Mouse (Mus musculus): ENCODE measurements around the gene Ccr10. TPM values are rescaled to one million over a fixed set of nuclear protein-coding genes. Genes with fewer than 3 reads are reported as not detected.

Gene Ccr10
- polyA plus RNA-seq, 1 experiment from 2014 or later: 0.12 TPM

- H3K4me1 ChIP-seq (ENCODE audit: control insufficient read depth, insufficient read depth, low read length): 0 out of 2 replicates have a peak, but pooled peaks cover 7% of the 10 kb centered on the region
- WGBS: 95% methylated on average over 11 of the region's 11 CpGs
- ATAC-seq (ENCODE audit: low read depth): no peak
- H3K27ac ChIP-seq (ENCODE audit: low read depth, low read length): no peak overlapping the region
- H3K9ac ChIP-seq (replicated peaks; ENCODE audit: low read depth, low read length): no peak overlapping the region
- 0 out of 2 replicates have a peak, but pooled peaks cover 3% of the 10 kb centered on the region for H3K36me3 ChIP-seq (ENCODE audit: control insufficient read depth, insufficient read depth, low read length)
- H3K27me3 ChIP-seq (ENCODE audit: control insufficient read depth, insufficient read depth, low read length): peaks cover 13% of the 10 kb centered on the region
- H3K9me3 ChIP-seq (ENCODE audit: control insufficient read depth, low read length): no peaks in the 10 kb centered on the region
- H3K4me2 ChIP-seq (ENCODE audit: low read depth, low read length): no peak overlapping the region
- no peak overlapping the region for H3K4me3 ChIP-seq (ENCODE audit: low read depth, low read length)
Observed at GRCm38 (mm10) chr11:101181961-101182360, 6.7 kb upstream of the Ccr10 start.

- Histone ChIP-seq H3K27me3 (ENCODE audit: control insufficient read depth, insufficient read depth, low read length) (peaks cover 13% of the 10 kb centered on the region), H3K9me3 (ENCODE audit: control insufficient read depth, low read length) (no peaks in the 10 kb centered on the region), H3K4me2 (ENCODE audit: low read depth, low read length) (no peak overlapping the region), H3K4me3 (ENCODE audit: low read depth, low read length) (no peak overlapping the region), H3K27ac (ENCODE audit: low read depth, low read length) (no peak overlapping the region), H3K36me3 (ENCODE audit: control insufficient read depth, insufficient read depth, low read length) (no peaks in the 10 kb centered on the region), H3K9ac (replicated peaks; ENCODE audit: low read depth, low read length) (no peak overlapping the region), H3K4me1 (ENCODE audit: control insufficient read depth, insufficient read depth, low read length) (0 out of 2 replicates have a peak, but pooled peaks cover 10% of the 10 kb centered on the region)
- WGBS: 46% methylated on average over 10 of the region's 10 CpGs
- no peak for ATAC-seq (ENCODE audit: low read depth)
Observed at GRCm38 (mm10) chr11:101180846-101181740, 5.8 kb upstream of the Ccr10 start.

- Histone ChIP-seq H3K4me3 (ENCODE audit: low read depth, low read length) (no peak overlapping the region), H3K9ac (replicated peaks; ENCODE audit: low read depth, low read length) (no peak overlapping the region), H3K27me3 (ENCODE audit: control insufficient read depth, insufficient read depth, low read length) (peaks cover 13% of the 10 kb centered on the region), H3K27ac (ENCODE audit: low read depth, low read length) (no peak overlapping the region), H3K36me3 (ENCODE audit: control insufficient read depth, insufficient read depth, low read length) (no peaks in the 10 kb centered on the region), H3K4me1 (ENCODE audit: control insufficient read depth, insufficient read depth, low read length) (0 out of 2 replicates have a peak, but pooled peaks cover 10% of the 10 kb centered on the region), H3K9me3 (ENCODE audit: control insufficient read depth, low read length) (no peaks in the 10 kb centered on the region), H3K4me2 (ENCODE audit: low read depth, low read length) (no peak overlapping the region)
- ATAC-seq (ENCODE audit: low read depth): no peak
- 63% methylated on average over 17 of the region's 17 CpGs for WGBS
Observed at GRCm38 (mm10) chr11:101180261-101180660, 5.0 kb upstream of the Ccr10 start.

GRCm38 (mm10) chr11:101179306-101179705, 4.1 kb upstream of the Ccr10 start:
- WGBS: 77% methylated on average over 15 of the region's 15 CpGs
- Histone ChIP-seq H3K4me2 (ENCODE audit: low read depth, low read length) (no peak overlapping the region), H3K4me3 (ENCODE audit: low read depth, low read length) (no peak overlapping the region), H3K9me3 (ENCODE audit: control insufficient read depth, low read length) (no peaks in the 10 kb centered on the region), H3K27me3 (ENCODE audit: control insufficient read depth, insufficient read depth, low read length) (peaks cover 13% of the 10 kb centered on the region), H3K27ac (ENCODE audit: low read depth, low read length) (no peak overlapping the region), H3K4me1 (ENCODE audit: control insufficient read depth, insufficient read depth, low read length) (peaks cover 15% of the 10 kb centered on the region; the same call in 1 of the 2 replicates), H3K36me3 (ENCODE audit: control insufficient read depth, insufficient read depth, low read length) (no peaks in the 10 kb centered on the region), H3K9ac (replicated peaks; ENCODE audit: low read depth, low read length) (no peak overlapping the region)
- ATAC-seq (ENCODE audit: low read depth): no peak

GRCm38 (mm10) chr11:101178061-101179058, 3.1 kb upstream of the Ccr10 start:
- Histone ChIP-seq H3K9me3 (ENCODE audit: control insufficient read depth, low read length) (no peaks in the 10 kb centered on the region), H3K4me1 (ENCODE audit: control insufficient read depth, insufficient read depth, low read length) (peaks cover 25% of the 10 kb centered on the region; the same call in 1 of the 2 replicates), H3K27me3 (ENCODE audit: control insufficient read depth, insufficient read depth, low read length) (peaks cover 13% of the 10 kb centered on the region), H3K4me2 (ENCODE audit: low read depth, low read length) (peak overlapping the region; percentile 20; the same call in 1 of the 2 replicates), H3K9ac (replicated peaks; ENCODE audit: low read depth, low read length) (0 out of 2 replicates have a peak overlapping the region, but pooled peaks have one; percentile 11), H3K27ac (ENCODE audit: low read depth, low read length) (no peak overlapping the region), H3K36me3 (ENCODE audit: control insufficient read depth, insufficient read depth, low read length) (no peaks in the 10 kb centered on the region), H3K4me3 (ENCODE audit: low read depth, low read length) (peak overlapping the region; percentile 4; the same call in 1 of the 2 replicates)
- ATAC-seq (ENCODE audit: low read depth): no peak
- WGBS: 43% methylated on average over 36 of the region's 36 CpGs

- H3K9ac ChIP-seq (replicated peaks; ENCODE audit: low read depth, low read length): peak overlapping the region; percentile 54; the same call in 1 of the 2 replicates
- H3K9me3 ChIP-seq (ENCODE audit: control insufficient read depth, low read length): no peaks in the 10 kb centered on the region
- WGBS: 24% methylated on average over 22 of the region's 22 CpGs
- H3K27me3 ChIP-seq (ENCODE audit: control insufficient read depth, insufficient read depth, low read length): peaks cover 13% of the 10 kb centered on the region
- no peak overlapping the region; the same call in 1 of the 2 replicates for H3K27ac ChIP-seq (ENCODE audit: low read depth, low read length)
- H3K36me3 ChIP-seq (ENCODE audit: control insufficient read depth, insufficient read depth, low read length): no peaks in the 10 kb centered on the region
- H3K4me1 ChIP-seq (ENCODE audit: control insufficient read depth, insufficient read depth, low read length): peaks cover 32% of the 10 kb centered on the region; the same call in 1 of the 2 replicates
- peak overlapping the region; percentile 36 for H3K4me3 ChIP-seq (ENCODE audit: low read depth, low read length)
- ATAC-seq (ENCODE audit: low read depth): no peak
- H3K4me2 ChIP-seq (ENCODE audit: low read depth, low read length): peak overlapping the region; percentile 58
Observed at GRCm38 (mm10) chr11:101176933-101177773, 1.9 kb upstream of the Ccr10 start.

GRCm38 (mm10) chr11:101176117-101176691, 961 bp upstream of the Ccr10 start:
- ATAC-seq (ENCODE audit: low read depth): no peak
- Histone ChIP-seq H3K4me1 (ENCODE audit: control insufficient read depth, insufficient read depth, low read length) (peaks cover 39% of the 10 kb centered on the region; the same call in 1 of the 2 replicates), H3K9me3 (ENCODE audit: control insufficient read depth, low read length) (no peaks in the 10 kb centered on the region), H3K27me3 (ENCODE audit: control insufficient read depth, insufficient read depth, low read length) (peaks cover 13% of the 10 kb centered on the region), H3K4me2 (ENCODE audit: low read depth, low read length) (peak overlapping the region; percentile 58), H3K36me3 (ENCODE audit: control insufficient read depth, insufficient read depth, low read length) (no peaks in the 10 kb centered on the region), H3K27ac (ENCODE audit: low read depth, low read length) (peak overlapping the region; percentile 72), H3K4me3 (ENCODE audit: low read depth, low read length) (peak overlapping the region; percentile 36), H3K9ac (replicated peaks; ENCODE audit: low read depth, low read length) (peak overlapping the region; percentile 54)
- WGBS: under 1% methylated on average over 25 of the region's 25 CpGs
